Mouse (Mus musculus): Measurements from ENCODE around the gene Nop2.
"Not testable (repeated sequence)": the region's sequence is repeated elsewhere in the genome, so short reads cannot be mapped to it uniquely, and the experiment has no call there.

The Nop2 gene

DNA sequence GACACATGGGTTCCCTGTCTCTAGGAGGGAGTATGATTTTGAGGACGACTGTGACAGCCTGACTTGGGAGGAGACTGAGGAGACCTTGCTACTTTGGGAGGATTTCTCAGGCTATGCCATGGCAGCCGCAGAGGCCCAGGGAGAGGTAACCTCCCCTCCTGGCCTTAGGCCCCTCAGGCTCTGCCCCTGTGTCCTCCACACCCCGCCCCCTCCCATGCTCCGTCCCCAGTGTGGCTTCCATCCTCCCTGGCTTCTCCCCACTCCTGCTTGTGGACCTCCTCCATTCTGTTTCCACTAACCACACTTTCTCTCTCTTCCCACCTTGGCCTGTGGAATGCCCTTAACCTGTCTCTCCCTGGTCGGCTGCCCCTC, 21.3 kb downstream of the Nop2 start:
- DNase-seq (ENCODE audit: low spot score in 2 of 2) = no peak

DNA sequence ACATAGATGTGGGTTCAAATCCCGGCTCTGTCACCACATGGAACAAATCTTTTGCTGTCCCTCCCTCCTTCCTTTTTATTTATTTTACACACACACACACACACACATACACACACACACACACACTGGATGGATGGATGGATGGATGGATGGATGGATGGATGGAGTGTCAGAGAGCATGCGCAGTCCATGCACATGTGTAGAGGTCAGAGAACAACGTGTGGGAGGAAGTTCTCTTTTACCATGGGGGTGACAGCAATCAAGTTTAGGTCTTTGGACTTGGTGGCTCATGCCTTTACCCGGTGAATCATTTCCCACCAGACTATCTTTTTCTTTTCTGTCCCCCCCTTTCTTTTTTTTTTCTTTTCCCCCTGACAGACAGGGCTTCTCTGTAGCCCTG, 22.0 kb downstream of the Nop2 start:
- no peak for DNase-seq (ENCODE audit: low spot score in 2 of 2)

DNA sequence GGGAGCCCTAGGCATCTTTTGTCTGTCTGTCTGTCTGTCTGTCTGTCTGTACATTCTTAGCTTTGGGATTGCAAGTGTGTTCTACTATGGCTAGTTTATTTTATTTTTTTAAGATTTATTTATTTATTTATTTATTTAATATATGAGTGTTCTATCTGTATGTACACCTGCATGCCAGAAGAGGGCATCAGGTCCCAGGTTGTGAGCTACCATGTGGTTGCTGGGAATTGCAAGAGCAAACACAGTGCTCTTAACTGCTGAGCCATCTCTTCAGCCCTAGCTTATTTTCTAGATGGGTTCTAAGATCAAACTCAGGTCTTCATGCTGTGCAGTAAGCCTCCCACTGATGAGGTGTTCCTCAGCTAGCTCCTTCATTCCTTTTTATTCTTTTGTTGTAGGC, 22.8 kb downstream of the Nop2 start:
- no peak for DNase-seq (ENCODE audit: low spot score in 2 of 2)

DNA sequence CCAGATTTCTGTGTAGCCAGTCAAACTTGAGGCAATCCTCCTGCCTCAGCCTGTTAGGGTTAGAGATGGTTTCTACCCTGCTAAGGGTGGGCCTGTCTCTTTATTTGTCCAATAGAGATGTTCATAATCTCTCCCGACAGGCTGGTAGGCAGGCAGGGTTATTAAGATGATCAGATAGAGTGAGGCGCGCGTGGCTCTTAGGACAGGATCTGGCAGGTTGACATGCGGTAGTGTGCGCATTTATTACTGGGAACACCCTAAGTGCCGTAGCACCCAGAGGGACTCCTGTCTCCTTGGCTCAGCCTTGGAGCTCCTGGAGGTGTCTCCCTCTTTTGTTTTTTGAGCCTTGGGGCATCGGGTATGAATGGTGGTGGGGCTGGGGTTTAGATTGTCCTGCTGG, 23.6 kb downstream of the Nop2 start:
- DNase-seq (ENCODE audit: low spot score in 2 of 2) = no peak

DNA sequence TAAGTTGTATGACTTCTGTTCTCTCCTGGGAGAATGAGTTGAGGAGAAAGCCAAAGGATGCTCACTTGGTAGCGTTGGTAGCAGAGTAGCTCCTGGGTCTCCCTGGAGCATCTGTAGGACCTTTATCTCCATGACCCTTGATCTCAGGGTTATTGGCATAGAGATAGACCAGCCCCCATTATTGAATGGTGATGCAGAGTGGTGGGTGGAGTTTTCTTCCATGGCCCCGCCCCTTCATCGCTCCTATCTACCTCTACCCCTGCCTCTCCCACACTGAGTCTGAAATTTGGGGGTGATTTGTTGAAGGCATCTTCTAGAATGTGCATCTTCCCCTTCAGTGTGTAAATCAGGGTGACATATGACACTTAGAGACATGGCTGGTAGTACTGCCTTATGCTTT, 24.8 kb downstream of the Nop2 start:
- no peak for DNase-seq (ENCODE audit: low spot score in 2 of 2)

DNA sequence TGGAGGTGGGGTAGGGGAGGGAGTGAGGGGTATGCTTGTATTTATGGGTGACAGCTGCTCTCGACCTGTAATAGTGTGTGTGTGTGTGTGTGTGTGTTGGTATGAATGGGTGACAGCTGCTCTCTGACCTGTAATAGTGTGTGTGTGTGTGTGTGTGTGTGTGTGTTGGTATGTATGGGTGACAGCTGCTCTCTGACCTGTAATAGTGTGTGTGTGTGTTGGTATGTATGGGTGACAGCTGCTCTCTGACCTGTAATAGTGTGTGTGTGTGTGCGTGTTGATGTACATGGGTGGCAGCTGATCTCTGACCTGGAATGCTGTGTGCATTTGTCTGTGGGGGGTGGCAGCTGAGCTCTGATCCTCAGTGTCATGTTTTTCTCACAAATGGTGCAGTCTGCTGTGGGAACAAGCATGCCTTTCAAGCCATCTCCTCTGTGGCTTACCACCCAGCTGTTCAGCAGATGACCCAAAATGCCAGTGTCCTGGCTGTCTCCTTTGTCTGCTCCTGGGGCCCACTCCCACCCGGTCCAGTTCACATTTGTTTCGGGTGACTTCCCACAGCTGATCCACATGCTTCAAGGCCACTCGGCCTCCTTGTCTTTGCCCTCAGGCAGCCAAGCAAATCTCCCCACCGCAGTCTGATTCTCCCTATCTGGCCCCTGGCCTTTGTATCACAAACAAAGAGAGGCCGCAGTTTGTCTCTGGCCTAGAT, 25.4 kb downstream of the Nop2 start:
- DNase-seq (ENCODE audit: low spot score in 2 of 2) = no peak

DNA sequence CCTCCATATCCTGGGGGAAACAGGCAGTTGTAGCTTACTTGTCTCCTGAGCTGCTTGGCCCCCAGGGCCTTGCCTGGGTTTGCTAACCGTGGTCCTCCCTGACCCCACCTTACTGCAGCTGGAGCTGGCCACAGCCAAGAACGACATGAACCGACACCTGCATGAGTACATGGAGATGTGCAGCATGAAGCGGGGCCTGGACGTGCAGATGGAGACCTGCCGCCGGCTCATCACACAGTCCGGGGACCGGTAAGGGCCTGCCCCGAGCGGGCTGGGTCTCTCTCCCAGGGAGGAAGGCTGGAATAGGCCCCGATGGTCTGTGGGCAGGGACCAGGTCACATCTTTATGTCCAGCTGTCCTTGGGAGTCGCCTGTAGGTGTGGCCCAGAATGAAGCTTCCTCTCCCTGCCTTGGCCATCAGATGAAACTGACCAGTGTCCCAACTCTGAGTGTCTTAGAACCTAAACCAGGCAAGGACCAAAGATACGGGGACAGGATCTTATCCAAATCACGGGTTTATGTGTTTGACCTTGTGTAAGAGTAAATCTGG, 27.3 kb downstream of the Nop2 start:
- no peak for DNase-seq (ENCODE audit: low spot score in 2 of 2)

DNA sequence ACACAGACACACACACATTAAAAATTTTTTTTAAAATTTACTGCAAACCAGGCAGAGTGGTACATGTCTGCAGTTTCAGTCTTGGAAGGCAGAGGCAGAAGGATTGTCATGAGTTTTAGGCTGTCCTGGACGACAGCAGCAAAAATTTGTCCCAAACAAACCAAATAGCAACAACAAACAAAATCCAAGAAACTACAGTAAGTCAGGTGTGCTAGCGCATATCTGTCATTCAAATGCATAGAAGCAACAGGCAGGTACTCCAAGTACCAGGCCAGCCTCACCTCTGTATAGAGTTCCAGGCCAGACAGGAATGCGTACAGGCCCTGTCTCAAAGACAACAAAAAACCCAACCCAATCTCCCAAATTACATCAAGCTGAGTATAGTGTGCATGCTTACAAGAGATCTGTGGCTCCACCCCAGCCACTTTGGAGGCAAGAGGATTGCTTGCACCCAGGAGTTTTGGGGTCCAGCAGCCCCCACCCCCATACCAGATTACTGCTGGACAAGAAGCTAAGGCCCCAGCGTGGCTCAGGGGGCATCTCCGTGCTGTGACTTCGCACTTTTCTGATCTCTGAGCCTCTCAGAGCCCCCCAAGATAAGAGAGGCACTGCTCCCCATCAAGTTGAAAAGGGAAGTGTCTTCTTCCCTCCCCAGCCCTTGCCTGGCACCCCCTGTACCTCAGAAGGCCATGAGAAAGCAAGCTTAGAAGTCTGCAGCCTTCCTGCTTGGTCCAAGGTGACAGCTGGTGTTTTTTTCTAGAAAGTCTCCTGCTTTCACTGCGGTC, 28.3 kb downstream of the Nop2 start:
- DNase-seq (ENCODE audit: low spot score in 2 of 2) = no peak

DNA sequence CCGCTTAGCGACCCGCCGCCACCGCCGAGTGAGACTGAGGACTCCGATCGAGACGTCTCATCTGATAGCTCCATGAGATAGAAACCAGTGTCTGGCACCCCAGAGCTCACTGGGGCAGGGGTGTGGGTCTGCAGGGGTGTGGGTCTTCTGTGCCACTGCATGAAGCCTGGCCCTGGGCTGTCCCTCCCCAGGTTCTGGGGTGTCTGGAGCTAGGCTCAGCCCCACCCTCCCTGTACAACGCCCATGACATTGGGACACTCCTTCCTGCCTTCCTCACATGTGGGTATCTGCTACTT, 28.8 kb downstream of the Nop2 start:
- no peak for DNase-seq (ENCODE audit: low spot score in 2 of 2)

DNA sequence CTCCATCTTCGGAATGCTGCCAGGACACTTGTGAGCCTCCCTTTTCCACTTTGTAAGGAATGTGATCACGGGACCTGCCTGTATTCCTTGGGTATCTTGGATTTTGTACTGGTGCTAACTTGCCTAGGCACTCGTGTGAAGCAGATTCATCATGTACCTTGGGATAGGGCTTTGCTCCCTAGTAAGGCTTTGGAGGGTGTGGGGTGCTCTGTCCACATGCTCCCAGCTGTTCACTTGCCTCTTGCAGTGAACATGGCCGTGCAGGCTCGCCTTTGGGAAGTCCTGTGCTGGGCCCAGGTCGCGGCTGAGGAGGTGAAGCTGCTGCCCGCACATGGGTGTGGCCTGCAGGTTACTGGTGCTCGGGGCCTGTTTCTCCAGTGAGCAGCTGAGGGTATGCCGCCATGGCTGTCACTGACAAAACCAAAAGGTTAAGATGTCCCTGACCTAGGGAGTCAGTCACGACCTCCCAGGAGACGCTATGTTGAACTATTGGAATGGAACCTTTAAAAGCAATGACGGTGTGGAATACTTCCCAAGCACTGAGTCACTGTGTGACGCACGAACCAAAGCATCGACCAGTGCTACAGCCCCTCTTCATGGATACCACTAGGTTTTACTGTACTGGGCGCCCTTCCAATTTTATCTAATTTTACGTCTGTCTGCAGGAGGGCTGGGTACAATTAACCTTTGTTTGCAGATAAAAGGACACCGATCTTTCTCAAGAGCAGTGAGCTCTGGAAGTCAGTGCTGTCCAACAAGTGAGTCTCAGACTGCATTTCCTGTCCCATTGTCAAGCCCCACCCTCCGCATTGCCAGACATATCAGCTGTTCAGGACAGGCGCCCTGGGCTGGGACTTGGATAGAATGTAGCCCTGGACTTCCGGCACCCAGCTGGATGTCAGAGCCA, 29.4 kb downstream of the Nop2 start:
- no peak for DNase-seq (ENCODE audit: low spot score in 2 of 2)

DNA sequence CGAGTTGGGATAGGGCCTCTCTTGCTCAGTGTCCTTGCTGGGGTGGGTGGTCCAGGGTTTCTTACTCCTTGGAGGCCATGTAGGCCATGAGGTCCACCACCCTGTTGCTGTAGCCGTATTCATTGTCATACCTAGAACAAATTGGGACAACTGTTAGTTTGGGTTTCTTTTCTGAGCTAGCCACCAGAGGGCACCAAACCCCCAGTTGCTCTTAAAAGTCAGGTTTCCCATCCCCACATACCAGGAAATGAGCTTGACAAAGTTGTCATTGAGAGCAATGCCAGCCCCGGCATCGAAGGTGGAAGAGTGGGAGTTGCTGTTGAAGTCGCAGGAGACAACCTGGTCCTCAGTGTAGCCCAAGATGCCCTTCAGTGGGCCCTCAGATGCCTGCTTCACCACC, 30.3 kb downstream of the Nop2 start:
- not testable (repeated sequence) for DNase-seq (ENCODE audit: low spot score in 2 of 2)

DNA sequence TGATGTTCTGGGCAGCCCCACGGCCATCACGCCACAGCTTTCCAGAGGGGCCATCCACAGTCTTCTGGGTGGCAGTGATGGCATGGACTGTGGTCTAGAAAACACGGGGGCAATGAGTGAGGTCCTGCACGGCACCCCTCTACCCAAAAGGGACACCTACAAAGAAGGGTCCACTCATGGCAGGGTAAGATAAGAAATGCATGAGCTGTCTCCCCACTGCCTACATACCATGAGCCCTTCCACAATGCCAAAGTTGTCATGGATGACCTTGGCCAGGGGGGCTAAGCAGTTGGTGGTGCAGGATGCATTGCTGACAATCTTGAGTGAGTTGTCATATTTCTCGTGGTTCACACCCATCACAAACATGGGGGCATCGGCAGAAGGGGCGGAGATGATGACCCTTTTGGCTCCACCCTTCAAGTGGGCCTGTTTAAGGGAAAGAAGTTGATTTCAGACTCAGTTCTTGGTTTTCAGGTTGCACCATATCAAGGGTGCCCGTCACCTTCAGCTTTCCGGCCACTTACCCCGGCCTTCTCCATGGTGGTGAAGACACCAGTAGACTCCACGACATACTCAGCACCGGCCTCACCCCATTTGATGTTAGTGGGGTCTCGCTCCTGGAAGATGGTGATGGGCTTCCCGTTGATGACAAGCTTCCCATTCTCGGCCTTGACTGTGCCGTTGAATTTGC, 31.1 kb downstream of the Nop2 start:
- not testable (repeated sequence) for DNase-seq (ENCODE audit: low spot score in 2 of 2)

DNA sequence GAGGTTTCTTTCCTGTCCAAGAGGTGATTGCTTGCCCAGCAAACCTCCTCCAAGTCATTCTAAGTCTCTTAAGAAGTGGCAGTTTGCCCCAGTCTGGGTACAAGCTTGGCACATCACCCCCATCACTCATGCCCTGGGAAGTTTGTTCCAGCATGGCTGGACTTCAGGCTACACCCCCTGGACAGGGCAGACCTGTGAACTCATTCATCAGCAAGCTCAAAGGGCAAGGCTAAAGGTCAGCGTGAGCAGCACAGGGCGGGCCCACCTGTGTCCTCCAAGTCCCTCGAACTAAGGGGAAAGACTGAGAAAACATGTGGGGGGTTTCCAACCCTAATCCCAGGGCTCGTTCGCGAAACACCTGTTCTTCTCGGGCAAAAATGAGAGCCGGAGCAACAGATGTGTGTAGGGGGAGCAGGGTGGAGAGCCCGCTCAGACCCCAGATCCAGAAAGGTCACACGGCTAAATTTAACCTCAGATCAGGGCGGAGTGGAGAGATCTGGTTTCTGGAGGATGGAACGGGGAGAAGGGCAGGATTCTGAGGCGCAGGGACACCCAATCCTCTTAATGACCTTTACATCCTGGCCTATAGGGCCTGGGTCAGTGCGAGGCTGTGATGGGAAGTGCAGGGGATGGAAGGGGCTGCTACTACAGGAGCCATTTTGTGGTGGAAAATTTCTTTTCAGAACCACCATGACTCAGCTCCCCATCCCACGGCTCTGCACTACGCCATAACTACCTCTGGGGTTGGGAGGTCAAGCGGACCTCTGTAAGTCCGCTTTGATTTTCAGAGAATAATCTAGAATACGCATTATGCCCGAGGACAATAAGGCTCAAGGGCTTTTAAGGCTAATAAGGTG, 32.3 kb downstream of the Nop2 start:
- DNase-seq (ENCODE audit: low spot score in 2 of 2) = no peak

DNA sequence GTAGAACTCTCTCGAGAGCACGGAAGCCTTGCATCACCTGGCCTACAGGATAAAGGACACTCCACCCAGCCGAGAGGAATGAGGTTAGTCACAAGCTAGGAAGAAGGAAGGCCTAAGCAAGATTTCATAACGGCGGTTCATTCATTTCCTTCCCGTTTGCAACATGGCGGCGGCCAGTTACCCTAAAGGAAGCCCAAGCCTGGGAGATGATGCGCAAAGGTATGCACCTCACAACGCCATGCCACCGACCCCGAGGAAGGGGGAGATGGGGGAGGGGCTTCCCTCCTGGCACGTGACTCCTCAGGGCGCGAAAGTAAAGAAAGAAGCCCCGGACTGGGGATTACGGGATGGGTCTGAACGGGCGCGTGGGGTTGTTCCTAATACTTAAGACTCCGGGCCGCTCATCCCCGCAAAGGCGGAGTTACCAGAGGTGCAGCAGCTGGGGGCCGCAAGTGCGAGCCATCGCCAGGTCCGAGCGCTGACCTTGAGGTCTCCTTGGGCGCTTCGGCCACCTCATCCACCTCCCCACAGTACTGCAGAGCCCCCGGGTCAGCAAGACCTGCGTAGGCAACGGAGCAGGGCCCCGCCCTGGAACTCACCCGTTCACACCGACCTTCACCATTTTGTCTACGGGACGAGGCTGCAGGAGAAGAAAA, 33.1 kb downstream of the Nop2 start:
- DNase-seq (ENCODE audit: low spot score in 2 of 2) = no peak

DNA sequence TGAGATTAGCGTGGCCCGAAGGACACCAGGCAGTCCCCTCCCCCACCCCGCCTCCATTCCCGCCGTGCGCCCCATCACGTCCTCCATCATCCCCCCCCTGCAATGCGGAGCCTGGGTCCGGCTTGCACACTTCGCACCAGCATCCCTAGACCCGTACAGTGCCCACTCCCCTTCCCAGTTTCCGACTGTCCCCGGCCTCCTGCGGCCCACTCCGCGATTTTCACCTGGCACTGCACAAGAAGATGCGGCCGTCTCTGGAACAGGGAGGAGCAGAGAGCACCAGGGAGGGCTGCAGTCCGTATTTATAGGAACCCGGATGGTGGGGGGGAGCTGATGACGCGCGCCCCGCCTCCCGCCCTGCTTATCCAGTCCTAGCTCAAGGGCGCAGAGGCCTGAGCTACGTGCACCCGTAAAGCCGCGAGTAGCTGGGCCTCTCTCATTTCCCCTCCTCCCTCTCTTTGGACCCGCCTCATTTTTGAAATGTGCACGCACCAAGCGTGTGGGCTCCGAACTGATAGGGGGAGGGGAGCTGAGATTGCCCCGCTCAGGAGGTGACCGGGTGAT, 33.7 kb downstream of the Nop2 start:
- peak; percentile 96 for DNase-seq (ENCODE audit: low spot score in 2 of 2)

DNA sequence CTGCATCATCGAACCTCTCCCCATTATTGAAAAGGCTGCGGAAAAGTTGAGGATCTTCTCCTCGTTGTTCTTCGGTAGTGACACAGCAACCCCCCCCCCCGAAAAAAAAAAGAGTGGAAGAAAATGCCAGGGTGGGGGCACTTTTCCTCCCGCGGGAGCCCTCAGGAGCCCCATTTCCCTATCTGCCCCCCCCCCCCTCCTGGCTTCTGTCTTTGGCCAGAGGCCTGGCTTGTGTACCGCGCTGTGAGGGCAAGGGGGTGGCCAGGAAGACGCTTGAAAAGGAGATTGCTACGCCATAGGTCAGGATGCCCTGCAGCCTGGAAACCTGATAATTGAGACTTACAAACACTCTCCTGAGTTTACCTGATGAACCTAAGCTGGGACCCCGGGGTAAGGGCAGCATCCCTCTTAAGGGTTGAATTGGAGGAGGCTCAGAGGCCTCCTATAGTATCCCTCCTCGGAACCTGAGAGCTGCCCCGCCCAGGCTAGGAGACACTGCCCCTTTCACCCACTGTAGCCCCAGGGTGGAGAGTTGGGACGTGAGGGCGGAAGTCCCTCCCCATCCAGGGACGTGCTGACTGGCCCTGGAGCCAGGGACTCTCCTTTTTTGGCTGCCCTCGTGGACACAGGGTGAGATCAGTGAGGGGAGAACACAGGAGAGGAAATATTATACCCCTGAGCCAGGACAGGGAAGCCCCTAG, 34.5 kb downstream of the Nop2 start, which contains the start of gene Gapdh:
Gene Gapdh (minus strand): TSS at position 417 of the 701 bp plus-strand sequence.
- DNase-seq (ENCODE audit: low spot score in 2 of 2) = no peak

DNA sequence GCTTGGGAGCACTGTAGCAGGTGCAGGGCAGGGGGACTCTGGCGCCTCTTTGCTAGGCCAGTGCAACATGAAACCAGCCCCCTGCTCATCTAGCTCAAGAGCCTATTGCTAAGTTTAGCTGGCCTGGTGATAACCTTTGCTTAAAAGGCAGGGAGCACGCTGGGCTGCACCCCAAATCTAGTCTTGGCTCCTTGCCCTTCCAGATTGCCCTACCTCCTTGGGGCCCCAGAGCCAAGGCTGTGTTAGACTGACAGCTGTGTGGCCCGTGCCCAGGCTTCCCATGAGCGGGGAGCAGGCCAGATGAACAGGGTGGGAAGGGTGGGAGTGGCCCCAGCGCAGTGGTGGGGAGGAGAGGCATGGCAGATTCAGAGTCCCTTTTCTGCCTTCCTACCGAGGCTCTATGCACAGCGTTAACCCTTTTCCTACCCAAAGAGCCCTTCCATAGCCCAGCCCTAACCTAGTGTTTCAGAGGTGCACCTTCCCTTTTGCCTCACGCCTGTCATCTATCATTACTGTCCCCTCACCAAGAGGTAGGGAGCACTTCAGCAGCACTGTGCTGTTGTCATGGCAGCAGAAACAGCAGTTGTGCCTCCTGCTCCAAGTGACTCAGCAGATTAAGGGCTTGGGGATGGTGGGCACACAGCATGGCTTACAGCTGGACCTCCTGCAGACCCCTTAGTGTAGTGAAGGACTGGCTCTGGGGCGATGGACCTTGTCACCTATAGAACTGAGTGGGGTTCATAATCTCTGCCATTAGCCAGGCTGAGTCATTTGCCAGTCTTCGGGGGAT, 35.3 kb downstream of the Nop2 start:
- DNase-seq (ENCODE audit: low spot score in 2 of 2) = no peak

DNA sequence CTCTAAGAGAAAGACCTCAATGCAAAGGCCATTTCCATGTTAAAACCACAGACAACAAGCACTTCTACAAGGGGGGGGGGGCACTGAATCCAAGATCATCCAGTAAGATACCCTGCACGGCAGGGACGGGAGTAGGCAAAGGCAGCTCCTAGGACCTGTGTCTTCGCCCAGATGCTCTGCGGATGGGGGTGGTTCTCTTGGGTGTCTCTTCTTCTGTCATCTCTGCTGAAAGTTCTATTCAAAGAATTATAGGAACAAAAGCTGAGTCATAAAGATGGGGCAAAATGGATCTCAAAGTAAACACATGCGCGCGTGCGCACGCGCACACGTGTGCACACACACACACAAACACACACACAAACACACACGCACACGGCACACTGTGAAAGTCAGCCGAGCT, 36.4 kb downstream of the Nop2 start:
- no peak for DNase-seq (ENCODE audit: low spot score in 2 of 2)

All from frontal cortex, postnatal 14 days (tissue).